Mouse (Mus musculus): ENCODE data around the gene Gm42791.

DNA sequence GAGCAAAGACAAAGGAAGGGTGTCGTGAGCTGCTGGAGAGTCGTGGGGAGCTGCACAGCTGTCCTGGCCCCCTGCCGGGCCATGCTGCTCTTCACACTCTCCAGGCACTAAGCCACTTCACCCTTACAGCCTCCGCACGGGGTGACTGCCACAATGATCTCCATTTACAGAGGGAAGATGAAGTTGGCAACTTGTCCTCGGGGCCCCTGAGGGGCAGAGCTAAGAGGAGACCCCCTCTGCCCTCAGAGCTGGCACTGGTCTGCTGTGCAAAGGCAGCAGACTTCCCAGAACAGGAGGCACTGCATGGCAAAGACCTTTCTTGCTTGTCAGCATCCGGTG is 85.9 kb downstream of the Gm42791 start:
- TF ChIP-seq CTCF (IDR thresholded peaks at IDR 0.05) (peak; percentile 46), EP300 (IDR thresholded peaks at IDR 0.05) (no peak)

Data from lung, postnatal 0 days (tissue).